Mouse (Mus musculus) right cerebral cortex, adult 18-20 months (tissue): ENCODE measurements around the gene Sirt1.
"Not testable (repeated sequence)": the region's sequence is repeated elsewhere in the genome, so short reads cannot be mapped to it uniquely, and the experiment has no call there.

ENCODE experiments used
- DNase-seq: peaks from one replicate; pipeline ENCODE4 v3.0.0; 2022; ENCODE audit warnings: mixed read lengths

Sirt1 gene

DNA sequence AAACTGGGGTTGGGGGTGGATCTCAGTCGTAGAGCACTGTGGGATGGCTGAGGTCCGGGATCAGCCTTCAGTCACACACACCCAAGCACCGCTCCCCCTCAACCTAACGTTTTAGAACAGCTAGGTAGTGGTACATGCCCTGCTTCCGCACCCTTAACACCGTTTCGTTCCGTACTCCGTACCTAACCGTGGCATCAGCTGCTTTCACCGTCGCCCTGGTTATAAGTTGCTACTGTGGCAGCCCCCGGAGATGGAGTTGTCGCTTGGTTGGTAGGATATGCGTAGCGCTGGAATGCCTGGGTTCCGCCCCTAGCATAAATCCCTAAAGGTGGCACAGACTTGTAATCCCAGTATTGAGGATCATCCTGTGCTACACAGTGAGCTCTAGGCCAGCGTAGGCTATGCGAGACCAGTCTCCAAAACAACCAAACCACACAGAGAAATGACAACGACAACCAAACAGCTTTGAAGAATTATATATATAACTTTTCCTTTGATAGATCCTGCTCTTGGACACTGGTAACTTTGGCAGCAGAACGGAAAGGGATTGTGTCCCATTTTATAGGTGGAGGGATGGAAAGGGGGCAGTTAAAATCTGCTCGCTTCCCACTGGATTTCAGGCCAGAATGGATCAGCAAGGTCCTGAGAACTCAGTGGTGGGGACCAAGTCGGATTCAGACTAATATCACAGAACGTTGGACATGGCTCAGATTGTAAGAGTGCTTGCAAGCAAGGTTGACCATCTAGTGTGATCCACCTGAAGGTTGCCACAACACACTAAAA lies at the start of gene Sirt1:
Sirt1 (minus strand) TSS at position 207 of the 783 bp plus-strand sequence.
- peak; percentile 14 for DNase-seq

DNA sequence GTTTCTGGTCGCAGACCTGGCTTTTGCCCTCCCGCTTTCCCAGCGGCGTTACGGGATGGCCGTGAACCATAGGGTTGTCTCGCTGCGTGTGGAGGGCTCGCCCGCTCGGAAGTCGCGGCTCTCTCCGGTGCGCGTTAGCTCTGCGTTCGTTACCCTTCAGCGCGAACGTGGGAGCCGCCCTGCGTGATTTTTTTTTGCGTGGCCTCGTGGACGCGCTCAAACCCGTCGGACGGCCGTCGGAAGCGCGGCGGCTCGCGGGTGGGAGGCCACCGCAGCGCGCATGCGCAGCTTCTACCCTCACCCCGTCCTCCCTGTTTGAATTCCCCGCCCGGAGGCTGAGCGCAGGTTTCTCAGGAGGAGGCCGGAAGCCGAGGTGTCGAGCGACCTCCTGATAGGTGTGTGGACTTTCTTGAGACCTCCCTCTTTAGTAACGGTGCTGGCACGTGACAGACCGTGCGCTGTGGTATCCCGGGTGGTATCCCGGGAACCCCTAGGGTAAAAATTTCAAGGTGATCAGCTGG lies 48.3 kb upstream of the Sirt1 start, which contains the start of gene Ctnna3:
Ctnna3 (plus strand) TSS at position 314 of the 521 bp plus-strand sequence.
- DNase-seq: peak; percentile 93

DNA sequence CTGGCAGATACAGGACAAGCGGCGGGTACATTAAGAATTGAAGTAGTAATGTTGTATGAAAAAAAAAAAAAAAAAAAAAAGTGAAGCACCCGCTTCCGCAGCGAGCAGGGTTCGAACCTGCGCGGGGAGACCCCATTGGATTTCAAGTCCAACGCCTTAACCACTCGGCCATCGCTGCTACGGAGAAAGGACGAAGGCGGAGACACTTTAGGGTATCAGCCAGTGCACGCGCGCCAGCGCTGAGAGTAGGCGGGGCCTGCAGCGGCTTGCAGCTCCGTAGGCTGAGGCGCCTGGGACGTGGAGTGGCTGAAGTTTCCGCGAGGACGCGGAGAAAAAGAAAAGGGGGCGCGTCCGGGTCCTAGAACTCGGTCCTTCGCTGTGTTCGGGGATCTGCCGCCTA lies 47.9 kb upstream of the Sirt1 start:
- DNase-seq: peak; percentile 98

DNA sequence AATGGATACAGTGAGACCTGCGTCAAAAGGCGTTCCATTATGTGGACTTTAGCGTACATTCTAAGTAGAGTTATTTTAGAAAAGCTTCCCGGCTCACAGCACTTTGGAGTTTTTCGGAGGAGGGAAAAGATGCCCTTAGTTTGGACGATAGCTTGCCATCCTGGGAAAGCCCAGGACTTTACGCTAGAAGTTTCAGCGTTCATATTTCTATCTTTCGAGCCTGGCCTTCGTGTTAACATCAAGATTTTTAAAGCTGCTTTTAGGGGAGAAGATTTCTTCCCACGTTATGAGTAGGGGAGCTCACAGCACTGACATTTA lies 47.5 kb upstream of the Sirt1 start:
- no peak for DNase-seq

DNA sequence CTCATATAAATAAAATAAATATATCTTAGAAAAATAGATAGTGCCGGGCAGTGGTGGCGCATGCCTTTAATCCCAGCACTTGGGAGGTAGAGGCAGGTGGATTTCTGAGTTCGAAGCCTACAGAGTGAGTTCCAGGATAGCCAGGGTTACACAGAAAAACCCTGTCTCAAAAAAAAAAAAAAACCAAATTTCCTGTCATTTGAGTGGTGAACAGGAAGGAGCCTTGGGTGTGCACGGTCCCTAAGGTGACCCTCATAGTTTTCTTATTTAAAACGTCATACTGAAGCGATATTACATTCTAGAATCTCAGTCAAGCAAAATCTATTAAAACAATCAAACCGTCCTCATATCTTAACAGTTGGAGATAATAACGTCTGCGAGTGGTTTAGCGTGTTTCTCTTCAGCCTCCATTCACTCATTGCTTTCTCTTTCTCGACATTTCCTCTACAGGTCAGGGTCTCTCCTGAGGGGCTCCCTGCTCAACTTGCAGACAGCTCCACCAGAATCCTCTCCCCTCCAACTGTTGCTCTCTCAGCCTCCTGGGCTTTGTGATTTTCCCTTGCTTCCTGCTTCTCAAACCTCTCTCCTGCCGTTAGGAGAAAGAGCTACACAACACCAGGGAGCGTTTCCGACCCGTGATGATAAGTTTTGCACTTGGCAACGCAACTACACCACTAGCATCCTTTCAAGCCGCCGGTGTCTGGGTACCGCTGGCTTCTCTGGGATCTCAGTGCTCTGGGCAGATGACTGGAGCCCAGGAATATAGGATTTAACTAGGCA lies 46.9 kb upstream of the Sirt1 start:
- DNase-seq: peak; percentile 49

DNA sequence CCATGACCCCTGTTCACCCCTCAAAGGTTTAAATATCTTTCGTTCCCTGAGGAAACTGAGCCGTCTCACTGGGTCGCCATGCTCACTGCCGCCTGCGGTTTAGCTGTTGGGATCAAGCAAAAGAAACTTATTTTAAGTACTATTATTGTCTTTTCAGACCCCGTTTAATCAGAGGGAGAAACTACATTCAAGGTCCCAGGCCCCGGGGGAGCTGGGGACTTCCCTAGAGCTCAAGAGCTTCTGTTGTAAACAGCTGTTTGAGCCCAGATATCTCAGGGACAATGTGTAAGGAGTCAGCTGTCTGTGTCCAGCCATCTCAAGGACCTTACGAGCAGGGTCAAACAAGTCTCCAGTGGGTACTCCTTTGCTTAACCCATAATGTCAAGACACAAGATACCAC lies 45.6 kb upstream of the Sirt1 start:
- no peak for DNase-seq

DNA sequence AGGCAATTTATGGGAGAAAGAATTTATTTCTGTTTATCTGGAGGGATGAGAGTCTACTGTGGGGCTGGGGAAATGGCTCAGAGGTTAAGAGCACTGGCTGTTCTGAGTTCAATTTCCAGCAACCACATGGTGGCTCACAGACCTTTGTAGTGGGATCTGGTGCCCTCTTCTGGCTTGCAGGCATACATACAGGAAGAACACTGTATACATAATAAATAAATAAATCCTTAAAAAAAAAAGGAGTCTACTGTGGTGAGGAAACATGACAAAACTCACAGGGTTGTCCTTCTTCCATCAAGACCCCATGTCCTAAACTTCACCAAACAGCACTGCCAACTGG lies 42.9 kb upstream of the Sirt1 start:
- peak; percentile 21 for DNase-seq

DNA sequence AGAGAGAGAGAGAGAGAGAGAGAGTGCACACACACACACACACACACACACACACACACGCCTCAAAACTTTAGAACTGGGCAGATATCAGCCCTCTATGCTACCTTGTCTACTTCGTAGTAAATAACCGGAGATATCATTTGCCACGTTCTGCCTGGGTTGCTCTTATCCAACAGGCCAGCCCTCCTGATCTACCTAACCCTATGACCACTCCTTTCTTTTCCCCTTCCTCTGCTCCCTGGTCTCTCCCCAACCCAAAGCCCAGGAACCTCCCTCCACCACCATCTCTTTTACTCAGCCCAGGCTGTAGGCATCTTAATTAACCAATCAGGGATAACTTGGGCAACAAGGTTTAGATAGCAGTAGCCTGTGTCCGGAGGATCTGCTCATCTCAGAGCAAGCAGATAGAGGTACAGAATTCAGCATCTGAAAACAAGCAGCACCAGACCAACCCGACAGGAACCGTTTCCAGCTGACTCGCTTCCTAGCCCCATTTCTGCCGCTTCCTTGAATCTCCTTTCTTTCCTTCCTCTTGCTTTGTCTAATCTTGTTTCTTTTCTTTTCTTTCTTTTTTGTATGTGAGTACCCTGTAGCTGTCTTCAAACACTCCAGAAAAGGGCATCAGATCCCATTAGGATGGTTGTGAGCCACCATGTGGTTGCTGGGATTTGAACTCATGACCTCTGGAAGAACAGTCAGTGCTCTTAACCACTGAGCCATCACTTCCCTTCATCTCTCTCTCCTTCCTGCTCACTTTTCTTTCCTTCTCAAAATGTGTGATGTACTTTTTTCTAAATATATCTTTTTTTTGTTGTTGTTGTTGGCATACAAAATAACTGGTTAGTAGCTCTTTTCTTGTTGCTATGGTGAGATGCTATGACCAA lies 42.3 kb upstream of the Sirt1 start:
- no peak for DNase-seq

DNA sequence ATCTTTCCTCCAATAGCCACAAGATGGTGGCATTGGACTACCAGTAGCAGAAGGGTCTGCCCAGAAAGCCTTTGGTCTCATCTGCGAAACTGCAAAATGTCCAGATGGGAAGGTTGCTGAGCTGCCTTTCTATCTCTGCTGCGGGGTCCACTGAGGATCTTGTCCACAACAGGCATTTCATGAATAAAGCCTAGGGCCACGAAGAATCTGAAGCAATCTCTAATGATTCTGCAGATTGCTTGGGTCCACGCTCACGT lies 41.2 kb upstream of the Sirt1 start:
- DNase-seq: no peak

DNA sequence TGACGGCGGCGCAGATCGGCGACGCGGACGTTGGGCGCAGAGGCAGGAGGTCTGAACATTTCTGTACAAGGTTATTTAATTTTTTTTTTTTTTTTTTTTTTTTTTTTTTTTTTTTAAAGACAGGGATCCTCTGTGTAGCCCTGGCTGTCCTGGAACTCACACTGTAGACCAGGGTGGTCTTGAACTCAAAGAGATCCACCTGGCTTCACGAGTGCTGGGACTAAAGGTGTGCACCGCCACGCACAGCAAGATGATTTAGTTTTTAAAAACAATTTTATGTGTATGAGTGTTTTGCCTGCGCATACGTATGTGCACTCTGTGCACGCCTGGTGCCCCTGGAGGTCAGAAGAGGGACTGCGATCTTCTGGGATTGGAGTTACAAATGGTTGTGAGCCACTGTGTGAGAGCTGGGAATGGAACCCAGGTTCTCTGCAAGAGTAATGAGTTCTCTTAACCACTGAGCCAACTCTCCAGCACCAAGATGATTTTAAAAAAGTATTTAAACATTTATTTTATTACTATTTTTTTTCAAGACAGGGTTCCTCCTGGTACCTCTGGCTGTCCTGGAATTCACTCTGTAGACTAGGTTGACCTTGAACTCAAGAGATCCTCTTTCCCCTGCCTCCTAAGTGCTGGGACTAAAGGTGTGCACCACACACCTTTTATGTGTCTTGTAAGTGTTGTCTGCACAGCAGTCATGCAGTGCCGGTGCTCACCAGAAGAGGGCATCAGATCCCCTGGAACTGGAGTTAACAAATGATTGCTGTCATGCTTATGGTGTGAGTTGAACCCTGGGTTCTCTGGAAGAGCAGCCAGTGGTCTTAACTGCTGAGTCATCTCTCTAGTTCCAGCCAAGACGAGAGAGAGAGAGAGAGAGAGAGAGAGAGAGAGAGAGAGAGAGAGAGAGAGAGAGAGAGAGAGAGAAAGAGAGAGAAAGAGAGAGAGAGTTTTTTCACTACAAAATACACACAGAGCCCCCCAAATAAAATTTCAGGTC lies 40.5 kb upstream of the Sirt1 start, which contains the start of gene Gm7075:
Gm7075 (minus strand) TSS at position 51 of the 997 bp plus-strand sequence.
- no peak for DNase-seq

DNA sequence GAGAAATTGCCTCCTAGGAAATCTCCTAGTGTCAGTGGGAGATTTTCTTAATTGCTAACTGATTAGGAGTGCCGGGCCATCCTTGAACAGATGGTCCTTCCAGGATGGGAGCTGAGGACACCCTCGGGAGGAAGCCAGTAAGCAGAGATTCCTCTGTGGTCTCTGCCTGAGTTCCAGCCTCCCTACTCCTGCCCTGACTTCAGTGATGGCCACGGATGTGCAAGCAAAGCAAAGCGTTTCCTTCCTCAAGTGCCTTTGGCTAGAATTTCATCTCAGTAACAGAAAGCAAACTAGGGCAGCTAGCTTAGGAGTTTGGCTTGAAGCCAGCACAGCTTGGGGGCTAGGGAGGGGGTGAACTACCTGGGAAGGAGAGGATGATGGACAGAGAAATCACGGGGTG lies 35.6 kb upstream of the Sirt1 start:
- DNase-seq: no peak

DNA sequence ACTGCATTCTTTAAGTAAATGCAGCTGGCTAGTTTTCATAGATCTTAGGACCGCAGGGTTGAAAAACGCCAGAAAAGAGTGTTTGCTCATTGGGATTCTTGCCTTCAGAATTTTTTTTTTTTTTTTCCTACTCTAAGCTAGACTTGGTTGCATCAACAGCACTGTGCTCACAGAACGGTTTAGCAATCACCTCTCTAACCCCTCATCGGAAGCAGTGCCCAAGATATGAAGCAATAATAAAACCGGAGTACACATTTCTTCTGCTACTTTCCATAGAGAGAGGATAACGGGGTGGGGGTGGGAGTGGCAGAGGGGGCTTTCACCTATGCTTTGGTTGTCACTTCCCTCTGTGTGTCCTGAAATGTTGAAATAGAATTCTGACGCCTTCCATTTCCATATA lies 34.3 kb upstream of the Sirt1 start:
- DNase-seq: no peak

DNA sequence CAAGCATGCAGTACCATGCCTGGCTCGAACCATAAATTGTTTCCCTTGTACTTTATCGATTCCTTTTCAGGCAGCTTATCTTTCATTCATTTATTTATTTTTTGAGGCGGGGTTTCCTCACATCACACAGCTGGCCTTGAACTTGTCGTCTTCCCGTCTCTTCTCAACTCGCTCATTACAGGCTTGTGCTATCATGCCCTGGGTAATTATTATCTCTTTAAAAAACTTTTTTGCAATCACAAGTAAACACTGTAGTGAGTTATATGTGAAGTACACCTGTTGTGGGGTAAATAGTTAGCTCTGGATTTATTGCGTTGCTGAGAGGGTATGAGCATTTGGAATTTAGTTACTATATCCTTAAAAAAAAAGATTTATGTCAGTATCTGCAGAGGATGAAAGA lies 33.8 kb upstream of the Sirt1 start:
- no peak for DNase-seq

DNA sequence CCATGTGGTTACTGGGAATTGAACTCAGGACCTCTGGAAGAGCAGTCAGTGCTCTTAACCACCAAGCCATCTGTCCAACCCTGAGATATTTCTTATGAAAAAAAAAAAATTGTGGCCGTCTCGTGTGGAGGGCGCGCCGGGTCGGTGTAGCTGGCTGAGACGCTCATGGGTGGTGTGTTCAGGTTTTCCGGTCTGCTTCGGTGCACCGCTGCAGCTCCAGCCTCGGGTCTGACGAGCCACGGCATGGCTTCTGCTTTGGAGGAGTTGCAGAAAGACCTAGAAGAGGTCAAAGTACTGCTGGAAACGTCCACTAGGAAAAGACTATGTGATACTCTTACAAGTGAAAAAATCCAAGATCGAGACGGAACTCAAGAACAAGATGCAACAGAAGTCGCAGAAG lies 31.3 kb upstream of the Sirt1 start:
- DNase-seq: no peak

DNA sequence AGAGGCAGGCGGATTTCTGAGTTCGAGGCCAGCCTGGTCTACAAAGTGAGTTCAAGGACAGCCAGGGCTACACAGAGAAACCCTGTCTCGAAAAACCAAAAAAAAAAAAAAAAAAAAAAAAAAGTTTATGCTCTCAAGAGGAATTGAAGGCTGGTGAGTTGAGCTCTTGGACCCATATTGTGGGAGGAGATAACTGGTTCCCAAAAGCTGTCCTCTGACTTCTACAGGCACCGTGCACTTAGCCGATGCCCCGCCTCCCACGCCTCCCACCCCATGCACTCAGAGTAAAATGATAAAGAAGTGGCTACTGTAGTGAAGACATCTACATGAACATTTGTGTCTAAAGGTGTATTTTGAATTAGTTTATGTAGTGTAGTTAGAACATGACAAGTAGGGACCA lies 30.2 kb upstream of the Sirt1 start:
- DNase-seq: not testable (repeated sequence)

DNA sequence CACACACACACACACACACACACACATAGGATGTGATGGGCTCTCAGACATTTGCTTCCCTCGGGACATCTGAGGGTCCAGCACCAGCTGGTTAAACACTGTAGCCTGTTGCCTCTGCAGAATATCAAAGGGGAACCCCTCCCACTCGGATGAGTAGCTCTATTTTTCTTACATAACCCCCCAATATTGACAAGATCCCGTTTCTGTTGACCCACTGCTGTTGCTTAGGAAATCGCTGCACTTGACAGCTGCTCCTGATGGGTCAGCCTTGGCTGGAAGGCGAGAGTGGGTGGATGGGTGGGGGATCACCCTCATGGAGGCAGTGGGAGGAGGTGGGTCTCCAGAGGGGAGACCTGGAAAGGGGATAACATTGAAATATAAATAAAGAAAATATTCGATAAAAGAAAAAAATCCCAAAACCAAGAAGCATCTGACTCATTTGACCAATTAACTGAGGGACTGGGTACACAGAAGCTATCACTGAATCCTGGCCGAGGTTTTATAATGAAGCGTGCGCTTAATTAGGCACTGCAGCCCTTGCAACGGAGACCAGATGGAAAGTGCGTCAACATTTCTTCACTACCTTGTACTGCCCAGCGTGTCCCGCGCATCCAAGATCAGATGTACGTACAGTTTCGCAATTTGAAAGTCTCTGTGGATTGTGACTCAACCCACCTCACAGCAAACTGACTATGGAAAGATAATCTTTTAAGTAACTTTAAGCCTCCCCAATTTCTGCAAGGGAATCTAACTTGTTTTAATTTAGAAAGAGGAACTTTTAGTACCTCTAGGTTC lies 28.9 kb upstream of the Sirt1 start:
- DNase-seq: no peak

DNA sequence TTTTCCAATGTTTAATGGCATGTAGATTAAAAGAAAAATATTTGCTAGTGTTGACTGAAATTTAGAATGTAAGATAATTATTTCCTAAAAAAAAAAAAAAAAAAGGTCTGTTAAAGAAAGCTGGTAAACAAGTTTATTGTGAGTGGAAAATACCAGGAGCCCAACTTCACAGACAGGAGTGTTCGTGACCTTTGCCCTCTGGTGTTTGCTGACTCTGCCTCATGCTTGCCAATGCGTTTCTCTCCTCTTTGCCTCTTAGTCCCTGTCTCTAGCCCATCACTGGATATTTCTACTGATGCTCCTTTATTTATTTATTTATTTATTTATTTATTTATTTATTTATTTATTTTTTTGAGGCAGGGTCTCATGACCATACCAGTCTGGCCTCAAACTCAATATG lies 22.1 kb upstream of the Sirt1 start:
- no peak for DNase-seq

DNA sequence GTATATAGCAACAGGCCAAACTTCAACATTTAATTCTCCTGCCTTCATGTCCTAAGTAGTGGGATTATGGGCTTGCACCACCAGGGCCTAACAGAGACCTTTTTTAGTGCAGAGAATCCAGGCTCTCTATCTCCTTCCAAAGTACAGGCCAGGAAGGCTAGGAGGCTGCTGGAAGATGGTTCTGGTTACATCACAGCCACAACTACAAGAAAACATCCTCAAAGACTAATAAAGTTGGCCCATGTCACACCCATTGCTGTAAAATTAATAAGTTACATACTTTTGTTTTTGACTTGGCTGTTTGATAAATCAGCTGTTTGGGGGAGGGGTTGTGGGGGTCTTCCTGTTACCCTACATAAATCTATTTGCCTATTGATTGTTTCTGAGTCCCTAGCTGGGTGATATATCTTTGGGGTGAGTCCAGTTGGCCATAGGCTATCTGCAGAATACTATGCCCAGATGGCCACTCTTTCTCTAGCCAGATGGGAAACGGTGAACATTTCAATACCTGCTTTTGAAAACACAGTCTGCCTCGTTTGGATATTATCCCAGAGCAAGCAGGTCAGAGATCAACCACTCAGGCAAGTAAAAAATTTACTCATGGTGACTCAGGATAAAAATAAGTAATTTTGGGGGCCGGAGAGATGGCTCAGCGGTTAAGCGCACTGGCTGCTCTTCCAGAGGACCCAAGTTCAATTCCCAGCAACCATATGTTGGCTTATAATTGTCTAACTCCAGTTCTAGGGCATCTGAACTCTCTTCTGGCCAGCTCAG lies 21.4 kb upstream of the Sirt1 start:
- DNase-seq: no peak

DNA sequence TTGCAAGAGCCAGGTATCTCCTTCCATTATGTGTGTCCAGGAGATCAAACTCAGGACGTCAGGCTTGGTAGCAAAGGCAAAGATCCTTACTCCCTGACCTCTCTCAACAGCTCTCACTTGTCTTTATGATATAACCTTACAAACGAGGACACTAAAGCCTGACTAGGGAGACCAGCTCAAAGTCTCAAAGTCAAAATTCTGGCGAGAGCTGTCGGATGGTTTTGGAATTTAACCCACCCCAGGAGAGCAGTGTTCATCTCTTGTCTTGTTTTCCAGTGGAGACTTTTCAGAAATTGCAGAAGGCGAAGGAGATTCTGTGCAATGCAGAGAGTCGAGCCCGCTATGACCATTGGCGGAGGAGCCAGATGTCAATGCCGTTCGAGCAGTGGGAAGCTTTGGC lies 15.5 kb upstream of the Sirt1 start:
- DNase-seq: no peak

DNA sequence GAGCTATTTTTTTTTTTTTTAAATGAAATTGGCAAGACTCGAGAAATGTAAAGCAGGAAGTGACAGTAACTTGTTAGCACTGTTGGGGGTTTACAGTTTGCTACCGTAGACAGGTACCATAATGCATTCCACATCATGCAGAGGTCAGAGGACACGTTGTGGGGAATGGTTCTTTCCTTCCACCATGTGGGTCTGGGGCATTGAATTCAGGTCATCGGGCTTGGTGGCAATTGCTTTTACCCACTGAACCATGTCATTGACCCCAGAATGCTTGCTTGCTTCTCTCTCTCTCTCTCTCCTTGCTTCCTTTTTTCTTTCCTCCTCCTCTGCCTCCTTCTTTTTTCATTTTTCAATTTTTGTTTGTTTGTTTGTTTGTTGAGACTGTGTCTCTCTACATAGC lies 7.4 kb upstream of the Sirt1 start:
- DNase-seq: no peak

DNA sequence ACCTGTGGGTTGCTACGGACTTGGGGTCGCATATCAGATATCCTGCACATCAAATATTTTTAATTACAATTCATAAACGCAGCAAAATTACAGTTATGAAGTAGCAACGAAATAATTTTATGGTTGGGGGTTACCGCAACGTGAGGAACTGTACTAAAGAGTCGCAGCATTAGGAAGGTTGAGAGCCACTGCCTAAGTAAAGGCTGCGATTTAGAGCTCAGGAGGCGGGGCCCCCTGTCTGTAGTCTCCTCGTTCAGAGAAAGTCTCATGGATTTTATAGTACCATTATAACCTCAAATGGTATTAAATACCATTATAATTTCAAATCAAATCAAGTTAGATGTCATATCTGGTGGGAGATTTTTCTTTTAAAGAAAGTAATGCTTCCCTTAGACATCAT lies 5.5 kb upstream of the Sirt1 start:
- no peak for DNase-seq
